ENCODE assay signal across 20 mouse cellular contexts in the genomic region with DNA sequence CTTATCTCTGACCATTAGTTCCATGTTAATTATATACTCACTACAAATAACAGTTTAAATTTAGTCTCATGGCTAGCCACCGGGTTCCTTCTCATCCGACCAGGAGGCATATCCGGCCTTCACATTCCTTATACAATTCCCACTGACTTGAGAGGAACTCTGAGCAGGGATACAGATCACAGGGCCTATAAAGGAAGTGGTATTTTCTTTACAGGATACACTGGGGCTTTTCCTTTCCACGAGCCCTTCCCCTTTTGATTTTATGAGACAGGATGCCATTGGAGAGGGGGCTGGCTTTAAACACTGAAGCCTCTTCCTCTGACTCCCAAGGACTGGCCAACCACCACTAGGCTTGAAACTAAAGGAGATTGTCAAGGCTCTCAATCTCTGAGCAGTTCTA. TPM values are rescaled to one million over a fixed set of nuclear protein-coding genes. Genes with fewer than 3 reads are reported as not detected.
DNase-seq lines count a peak whose midpoint lies in the region; ATAC-seq and TF ChIP-seq lines count a peak whose summit lies in the region.
"Had no signal": no experiment of that assay in that cellular context is flagged by ENCODE, and none has a peak within 500 bp of the region (broad histone marks: within the 10 kb centered on the region; RNA-seq: fewer than 3 reads in every experiment).

No protein-coding gene starts in this region.

- H3K4me2 ChIP-seq in heart, embryonic 13.5 days = no peak overlapping the region
- no peak overlapping the region for H3K4me2 ChIP-seq in lung, embryonic 15.5 days
- H3K4me2 ChIP-seq in hindbrain, postnatal 0 days (ENCODE audit: low read depth, low read length) = no peak overlapping the region
- H3K4me2 ChIP-seq: embryonic facial prominence, embryonic 12.5 days; hindbrain, embryonic 13.5 days; liver, embryonic 12.5 days; neural tube, embryonic 15.5 days; stomach, embryonic 15.5 days had no signal

- peaks cover 1% of the 10 kb centered on the region; the same call in 1 of the 2 replicates for H3K36me3 ChIP-seq in heart, embryonic 13.5 days
- no peaks in the 10 kb centered on the region for H3K36me3 ChIP-seq in lung, embryonic 15.5 days
- H3K36me3 ChIP-seq in hindbrain, postnatal 0 days (ENCODE audit: insufficient read depth, low read length) = no peaks in the 10 kb centered on the region
- H3K36me3 ChIP-seq: embryonic facial prominence, embryonic 12.5 days; hindbrain, embryonic 13.5 days; liver, embryonic 12.5 days; neural tube, embryonic 15.5 days; stomach, embryonic 15.5 days had no signal

- no peak overlapping the region for H3K9ac ChIP-seq in heart, embryonic 13.5 days
- H3K9ac ChIP-seq in lung, embryonic 15.5 days = no peak overlapping the region
- no peak overlapping the region for H3K9ac ChIP-seq in hindbrain, postnatal 0 days (replicated peaks; ENCODE audit: low read length)
- H3K9ac ChIP-seq: embryonic facial prominence, embryonic 12.5 days; hindbrain, embryonic 13.5 days; liver, embryonic 12.5 days; neural tube, embryonic 15.5 days; stomach, embryonic 15.5 days had no signal

- no peak for ATAC-seq in heart, embryonic 13.5 days (ENCODE audit: extremely low read depth, insufficient number of reproducible peaks, low FRiP score, low TSS enrichment)
- peak; percentile 65 for ATAC-seq in lung, embryonic 15.5 days (ENCODE audit: borderline replicate concordance, extremely low read depth, low FRiP score, low TSS enrichment)
- no peak for ATAC-seq in hindbrain, postnatal 0 days
- ATAC-seq: intestine, embryonic 16.5 days; liver, embryonic 12.5 days had no signal

- peaks cover 20% of the 10 kb centered on the region for H3K4me1 ChIP-seq in heart, embryonic 13.5 days
- peaks cover 16% of the 10 kb centered on the region; the same call in 1 of the 2 replicates for H3K4me1 ChIP-seq in lung, embryonic 15.5 days
- peaks cover 8% of the 10 kb centered on the region for H3K4me1 ChIP-seq in lung, adult 2 months (ENCODE audit: control insufficient read depth, insufficient read depth, low read length)
- H3K4me1 ChIP-seq in hindbrain, postnatal 0 days (ENCODE audit: insufficient read depth, low read length) = no peaks in the 10 kb centered on the region
- H3K4me1 ChIP-seq: embryonic facial prominence, embryonic 12.5 days; liver, embryonic 12.5 days had no signal

- DNase-seq in heart, postnatal 4 days = no peak
- DNase-seq in lung, adult 2 months = no peak
- DNase-seq in kidney, adult 9 months = peak; percentile 56
- DNase-seq in lung, postnatal 36 days = peak; percentile 28
- DNase-seq in hindbrain, postnatal 0 days (ENCODE audit: low spot score) = no peak
- DNase-seq in adrenal gland, postnatal 10 days = no peak
- DNase-seq: cerebellum, adult 18-20 months; gastrocnemius, postnatal 25 days; retina, postnatal 1 day; spleen, adult 18-20 months; thymus, postnatal 25 days had no signal

- no peak for TF ChIP-seq POLR2A in lung, adult 2 months (IDR thresholded peaks at IDR 0.05; ENCODE audit: borderline replicate concordance, extremely low read depth, low read depth, low read length)

- peak overlapping the region; percentile 32; the same call in 1 of the 2 replicates for H3K27ac ChIP-seq in heart, embryonic 13.5 days (replicated peaks)
- peak overlapping the region; percentile 70 for H3K27ac ChIP-seq in lung, embryonic 15.5 days
- H3K27ac ChIP-seq in hindbrain, postnatal 0 days = no peak overlapping the region
- H3K27ac ChIP-seq: embryonic facial prominence, embryonic 12.5 days; hindbrain, embryonic 13.5 days; liver, embryonic 12.5 days; neural tube, embryonic 15.5 days; stomach, embryonic 15.5 days had no signal

- WGBS in heart, embryonic 13.5 days = 59% methylated on average over 4 of the region's 4 CpGs
- 61% methylated on average over 4 of the region's 4 CpGs for WGBS in lung, embryonic 15.5 days
- 36% methylated on average over 4 of the region's 4 CpGs for WGBS in lung, adult 2 months
- WGBS in hindbrain, postnatal 0 days = 83% methylated on average over 4 of the region's 4 CpGs

- no peaks in the 10 kb centered on the region for H3K9me3 ChIP-seq in heart, embryonic 13.5 days
- no peaks in the 10 kb centered on the region for H3K9me3 ChIP-seq in lung, embryonic 15.5 days
- H3K9me3 ChIP-seq in hindbrain, postnatal 0 days (ENCODE audit: low read length) = no peaks in the 10 kb centered on the region
- H3K9me3 ChIP-seq: embryonic facial prominence, embryonic 12.5 days; hindbrain, embryonic 13.5 days; liver, embryonic 12.5 days; neural tube, embryonic 15.5 days; stomach, embryonic 15.5 days had no signal

- no peak overlapping the region for H3K4me3 ChIP-seq in heart, embryonic 13.5 days
- H3K4me3 ChIP-seq in lung, embryonic 15.5 days = no peak overlapping the region
- no peak overlapping the region for H3K4me3 ChIP-seq in lung, adult 2 months (replicated peaks; ENCODE audit: extremely low read depth, low read depth, low read length)
- no peak overlapping the region for H3K4me3 ChIP-seq in hindbrain, postnatal 0 days (ENCODE audit: low read length)
- H3K4me3 ChIP-seq: embryonic facial prominence, embryonic 12.5 days; hindbrain, embryonic 13.5 days; liver, embryonic 12.5 days; neural tube, embryonic 15.5 days; stomach, embryonic 15.5 days had no signal

- no peaks in the 10 kb centered on the region for H3K27me3 ChIP-seq in heart, embryonic 13.5 days (replicated peaks)
- no peaks in the 10 kb centered on the region for H3K27me3 ChIP-seq in lung, embryonic 15.5 days
- H3K27me3 ChIP-seq in hindbrain, postnatal 0 days (ENCODE audit: insufficient read depth, low read length) = no peaks in the 10 kb centered on the region
- H3K27me3 ChIP-seq: embryonic facial prominence, embryonic 12.5 days; hindbrain, embryonic 13.5 days; liver, embryonic 12.5 days; neural tube, embryonic 15.5 days; stomach, embryonic 15.5 days had no signal

- TF ChIP-seq CTCF in lung, adult 2 months (IDR thresholded peaks at IDR 0.05; ENCODE audit: insufficient read depth, low read length) = no peak
- TF ChIP-seq CTCF in hindbrain, postnatal 0 days (IDR thresholded peaks at IDR 0.05; ENCODE audit: low read depth) = no peak

RNA-seq across cellular contexts. Expression of a gene that starts 59.6 kb away (rescaled TPM):
- polyA plus RNA-seq in heart, embryonic 13.5 days (2015; fragmentation: Nextera tagmentation; extraction: Ambion mirVana) = 13.8 and 16.1 TPM in 2 replicates
- 10 to 100 TPM; 78.5 to 83.2 TPM for total RNA-seq in heart, postnatal 4 days (2021)
- polyA plus RNA-seq in lung, embryonic 15.5 days (2015; fragmentation: Nextera tagmentation; extraction: Ambion mirVana) = 23.6 and 25.1 TPM in 2 replicates
- polyA plus RNA-seq in lung, adult 2 months (2012; rRNA removed) = 55.7 and 58.7 TPM in 2 replicates
- total RNA-seq in hindbrain, postnatal 0 days (2014; rRNA removed) = 33.1 and 34.1 TPM in 2 replicates
- 10.3 and 11.1 TPM in 2 replicates for polyA plus RNA-seq in hindbrain, postnatal 0 days (2015; fragmentation: Nextera tagmentation; extraction: Ambion mirVana)
- total RNA-seq in adrenal gland, postnatal 10 days (2021) = 10 to 100 TPM; 47.2 to 50.9 TPM
- total RNA-seq: common myeloid progenitor, adult 5-6 weeks had no signal

Comparison
In these comparisons a context has a peak if more than half of its experiments do, and no peak if none do; other contexts are left out.
1. DNase-seq: peak in kidney, adult 9 months (single experiment) and lung, postnatal 36 days (single experiment); none in heart, postnatal 4 days (single experiment), lung, adult 2 months (single experiment), hindbrain, postnatal 0 days (single experiment) and adrenal gland, postnatal 10 days (single experiment).